Mouse (Mus musculus): ENCODE data around the gene Gart. TPM values are rescaled to one million over a fixed set of nuclear protein-coding genes. Genes with fewer than 3 reads are reported as not detected.
A peak's percentile ranks its signal among the peaks of the same experiment; 100 is the strongest.

Gene Gart
- total and polyA plus RNA-seq, 3 experiments, result 94.0 to 509 (median 417) TPM

- no peak overlapping the region for H3K27ac ChIP-seq (ENCODE audit: control insufficient read depth, low read depth, low read length)
- H3K4me3 ChIP-seq (ENCODE audit: control insufficient read depth in 1 of 2, insufficient read depth in 1 of 2, low read depth in 2 of 2, low read length in 2 of 2), result no peak overlapping the region
- no peaks in the 10 kb centered on the region for H3K9me3 ChIP-seq (replicated peaks; ENCODE audit: insufficient read depth, low read length)
- H3K27me3 ChIP-seq (ENCODE audit: control insufficient read depth in 1 of 2, insufficient read depth in 2 of 2, low read length in 2 of 2), result no peaks in the 10 kb centered on the region
- H3K9ac ChIP-seq (ENCODE audit: control insufficient read depth, low read depth, low read length, poor library complexity, severe bottlenecking), result no peak overlapping the region
- H3K36me3 ChIP-seq (ENCODE audit: control insufficient read depth in 1 of 2, insufficient read depth in 2 of 2, low read length in 2 of 2), result peaks cover 0 to 3% of the 10 kb centered on the region in 2 experiments; a peak in 2 of 4 replicates
- no peaks in the 10 kb centered on the region for H3K79me2 ChIP-seq (ENCODE audit: control insufficient read depth, insufficient read depth, low read length, poor library complexity)
- peak; percentile 61 for DNase-seq (ENCODE audit: low read depth, low spot score)
- peaks cover 0 to 4% of the 10 kb centered on the region in 2 experiments; a peak in 2 of 4 replicates for H3K4me1 ChIP-seq (ENCODE audit: control insufficient read depth in 1 of 2, insufficient read depth in 2 of 2, low read length in 2 of 2)
- TF ChIP-seq HCFC1 (IDR thresholded peaks at IDR 0.05; ENCODE audit: low read depth, low read length) (no peak), BHLHE40 (IDR thresholded peaks at IDR 0.05; ENCODE audit: borderline replicate concordance, low read depth, low read length) (no peak), RAD21 (IDR thresholded peaks at IDR 0.05; ENCODE audit: low read depth, low read length) (no peak), MEF2A (IDR thresholded peaks at IDR 0.05; ENCODE audit: extremely low read depth, insufficient replicate concordance, low read depth, low read length, poor library complexity, severe bottlenecking) (no peak), CHD2 (IDR thresholded peaks at IDR 0.05; ENCODE audit: low read length) (no peak), POLR2A (IDR thresholded peaks at IDR 0.05; ENCODE audit: control insufficient read depth in 1 of 2, insufficient read depth in 1 of 2, low read depth in 1 of 2, low read length in 2 of 2, poor library complexity in 1 of 2) (no peak), MAX (IDR thresholded peaks at IDR 0.05; ENCODE audit: low read length) (0 out of 2 replicates have a peak, but pooled peaks have one; percentile 19), TAL1 (IDR thresholded peaks at IDR 0.05; ENCODE audit: low read length) (peak; percentile 56), EP300 (IDR thresholded peaks at IDR 0.05; ENCODE audit: low read depth in 1 of 2, low read length in 2 of 2) (peak; percentile 39 to 71; a peak in 3 of 4 replicates), KAT2A (conservative IDR thresholded peaks at IDR 0.05; ENCODE audit: low read depth, low read length) (no peak), ELF1 (IDR thresholded peaks at IDR 0.05; ENCODE audit: low read depth, low read length) (no peak), ZC3H11A (IDR thresholded peaks at IDR 0.05; ENCODE audit: low read depth, low read length) (no peak), GATA1 (IDR thresholded peaks at IDR 0.05; ENCODE audit: low read depth, low read length) (peak; percentile 54), JUND (IDR thresholded peaks at IDR 0.05; ENCODE audit: low read depth, low read length) (0 out of 2 replicates have a peak, but pooled peaks have one; percentile 73), ETS1 (IDR thresholded peaks at IDR 0.05; ENCODE audit: low read depth, low read length) (peak; percentile 69), POLR2AphosphoS5 (IDR thresholded peaks at IDR 0.05; ENCODE audit: borderline replicate concordance, low read depth, low read length) (no peak), TCF12 (IDR thresholded peaks at IDR 0.05; ENCODE audit: low read depth, low read length) (peak; percentile 51; the same call in 1 of the 2 replicates), E2F4 (IDR thresholded peaks at IDR 0.05; ENCODE audit: borderline replicate concordance, low read depth, low read length) (no peak), ZMIZ1 (IDR thresholded peaks at IDR 0.05; ENCODE audit: low read depth, low read length) (no peak), TBP (IDR thresholded peaks at IDR 0.05; ENCODE audit: low read depth, low read length) (no peak)
Observed at GRCm38 (mm10) chr16:91606958-91607357, 39.8 kb downstream of the Gart start.

- no peak for DNase-seq (ENCODE audit: low read depth, low spot score)
- Histone ChIP-seq H3K79me2 (ENCODE audit: control insufficient read depth, insufficient read depth, low read length, poor library complexity) (no peaks in the 10 kb centered on the region), H3K27me3 (ENCODE audit: control insufficient read depth in 1 of 2, insufficient read depth in 2 of 2, low read length in 2 of 2) (no peaks in the 10 kb centered on the region), H3K9ac (ENCODE audit: control insufficient read depth, low read depth, low read length, poor library complexity, severe bottlenecking) (no peak overlapping the region), H3K4me3 (ENCODE audit: control insufficient read depth in 1 of 2, insufficient read depth in 1 of 2, low read depth in 2 of 2, low read length in 2 of 2) (no peak overlapping the region), H3K4me1 (ENCODE audit: control insufficient read depth in 1 of 2, insufficient read depth in 2 of 2, low read length in 2 of 2) (peaks cover 0 to 4% of the 10 kb centered on the region in 2 experiments; a peak in 2 of 4 replicates), H3K36me3 (ENCODE audit: control insufficient read depth in 1 of 2, insufficient read depth in 2 of 2, low read length in 2 of 2) (peaks cover 0 to 3% of the 10 kb centered on the region in 2 experiments; a peak in 2 of 4 replicates), H3K9me3 (replicated peaks; ENCODE audit: insufficient read depth, low read length) (no peaks in the 10 kb centered on the region), H3K27ac (ENCODE audit: control insufficient read depth, low read depth, low read length) (no peak overlapping the region)
- TF ChIP-seq MYC (IDR thresholded peaks at IDR 0.05; ENCODE audit: low read depth, low read length), result no peak
- no peak for TF ChIP-seq NRF1 (IDR thresholded peaks at IDR 0.05; ENCODE audit: insufficient read depth, low read depth, low read length, poor library complexity, severe bottlenecking)
- no peak for TF ChIP-seq SIN3A (IDR thresholded peaks at IDR 0.05; ENCODE audit: low read length)
- TF ChIP-seq MAZ (IDR thresholded peaks at IDR 0.05; ENCODE audit: low read depth, low read length), result no peak
- TF ChIP-seq USF1 (IDR thresholded peaks at IDR 0.05; ENCODE audit: low read depth, low read length), result no peak
- TF ChIP-seq HCFC1 (IDR thresholded peaks at IDR 0.05; ENCODE audit: low read depth, low read length), result no peak
Observed at GRCm38 (mm10) chr16:91605156-91605555, 41.6 kb downstream of the Gart start.
